Mouse (Mus musculus): ENCODE measurements around the gene Dad1.

GRCm38 (mm10) chr14:54193354-54194133 is 60.4 kb downstream of the Dad1 start:
- TF ChIP-seq POLR2A (IDR thresholded peaks at IDR 0.05; ENCODE audit: borderline replicate concordance, low read depth, low read length), result no peak
- TF ChIP-seq CTCF (IDR thresholded peaks at IDR 0.05; ENCODE audit: low read depth, low read length), result no peak

All from bone marrow macrophage, adult 2 months (primary cell).